Mouse (Mus musculus) C2C12 (cell line): ENCODE results near the gene Nicn1. TPM values are rescaled to one million over a fixed set of nuclear protein-coding genes. Genes with fewer than 3 reads are reported as not detected.

Source experiments
- H3K27me3 ChIP-seq: one replicate; pipeline ENCODE4 v1.6.1; 2011; ENCODE audit not compliant: control insufficient read depth, insufficient read depth, insufficient read length
- H3K36me3 ChIP-seq: one replicate; pipeline ENCODE4 v1.6.1; 2011; ENCODE audit not compliant: control insufficient read depth, insufficient read depth
- H3K4me3 ChIP-seq: one replicate; pipeline ENCODE4 v1.5.1; 2011; ENCODE audit warnings: mild to moderate bottlenecking, control low read depth; ENCODE audit not compliant: poor library complexity, insufficient read depth, severe bottlenecking
- H3K79me2 ChIP-seq: one replicate; pipeline ENCODE4 v1.6.1; 2011; ENCODE audit not compliant: control insufficient read depth, insufficient read depth
- H3K79me3 ChIP-seq: one replicate; pipeline ENCODE4 v1.6.1; 2011; ENCODE audit warnings: low read depth, control low read depth
- H3ac ChIP-seq: one replicate; pipeline ENCODE3; 2011; ENCODE audit warnings: low read depth; ENCODE audit not compliant: control insufficient read depth, insufficient read length
- CEBPB ChIP-seq: IDR thresholded peaks from one replicate; pipeline ENCODE4 v1.6.1; 2011; ENCODE audit warnings: low read depth, mild to moderate bottlenecking, control low read depth, moderate library complexity
- CTCF ChIP-seq: IDR thresholded peaks from one replicate; pipeline ENCODE4 v1.5.1; 2011; ENCODE audit not compliant: control insufficient read depth, insufficient read depth, insufficient read length
- FOSL1 ChIP-seq: IDR thresholded peaks from one replicate; pipeline ENCODE4 v1.8.0; 2011; ENCODE audit warnings: mild to moderate bottlenecking, low read length; ENCODE audit not compliant: poor library complexity, insufficient read depth, severe bottlenecking
- MAX ChIP-seq: IDR thresholded peaks from one replicate; pipeline ENCODE4 v1.6.1; 2011; ENCODE audit warnings: mild to moderate bottlenecking, control low read depth
- MYOD1 ChIP-seq: IDR thresholded peaks from one replicate; pipeline ENCODE4 v1.6.1; 2011; ENCODE audit warnings: low read depth; ENCODE audit not compliant: control insufficient read depth, insufficient read length
- MYOG ChIP-seq: IDR thresholded peaks from one replicate; pipeline ENCODE4 v1.6.1; 2011; ENCODE audit not compliant: control insufficient read depth, insufficient read length; ENCODE audit errors: extremely low read depth
- USF1 ChIP-seq: IDR thresholded peaks from one replicate; pipeline ENCODE4 v1.6.1; 2011; ENCODE audit warnings: low read depth, mild to moderate bottlenecking, control low read depth, moderate library complexity
- polyA plus RNA-seq: library from polyadenylated mRNA; unstranded; fragments of >200 nt; fragmentation: generic; extraction: Trizol; gene quantifications from one replicate; pipeline ENCODE4 v1.2.1, GENCODE M21; 2012; ENCODE audit warnings: missing spikeins

Nicn1 gene
- polyA plus RNA-seq, 1 experiment = 24.6 TPM

GRCm38 (mm10) chr9:108252766-108253165, 37.5 kb upstream of the Nicn1 start:
- H3K4me3 ChIP-seq = no peak overlapping the region
- no peak overlapping the region for H3ac ChIP-seq
- peaks cover 5% of the 10 kb centered on the region for H3K36me3 ChIP-seq
- no peaks in the 10 kb centered on the region for H3K27me3 ChIP-seq
- peaks cover 16% of the 10 kb centered on the region for H3K79me2 ChIP-seq
- TF ChIP-seq MAX (no peak), CEBPB (no peak), USF1 (no peak), CTCF (no peak), MYOD1 (no peak), FOSL1 (no peak), MYOG (no peak)
- peaks cover 7% of the 10 kb centered on the region for H3K79me3 ChIP-seq

GRCm38 (mm10) chr9:108260526-108260925, 29.7 kb upstream of the Nicn1 start:
- Histone ChIP-seq H3K27me3 (no peaks in the 10 kb centered on the region), H3K4me3 (no peak overlapping the region), H3K79me3 (peaks cover 31% of the 10 kb centered on the region), H3ac (no peak overlapping the region), H3K36me3 (no peaks in the 10 kb centered on the region), H3K79me2 (peaks cover 69% of the 10 kb centered on the region)
- no peak for TF ChIP-seq FOSL1
- no peak for TF ChIP-seq MYOD1
- TF ChIP-seq USF1 = no peak
- TF ChIP-seq CEBPB = no peak
- TF ChIP-seq MAX = no peak
- TF ChIP-seq MYOG = no peak
- no peak for TF ChIP-seq CTCF

- Histone ChIP-seq H3K36me3 (no peaks in the 10 kb centered on the region), H3ac (no peak overlapping the region), H3K79me2 (peaks cover 62% of the 10 kb centered on the region), H3K79me3 (peaks cover 27% of the 10 kb centered on the region), H3K27me3 (no peaks in the 10 kb centered on the region), H3K4me3 (no peak overlapping the region)
- TF ChIP-seq CTCF (no peak), FOSL1 (no peak), CEBPB (no peak), MYOG (no peak), MYOD1 (no peak), MAX (no peak)
Measured at GRCm38 (mm10) chr9:108261865-108262264, 28.4 kb upstream of the Nicn1 start.

GRCm38 (mm10) chr9:108262494-108263049, 27.7 kb upstream of the Nicn1 start:
- no peaks in the 10 kb centered on the region for H3K36me3 ChIP-seq
- no peak overlapping the region for H3ac ChIP-seq
- H3K4me3 ChIP-seq = peak overlapping the region; percentile 65
- H3K79me2 ChIP-seq = peaks cover 55% of the 10 kb centered on the region
- TF ChIP-seq FOSL1 (no peak), CTCF (no peak), MYOD1 (no peak), CEBPB (no peak), MYOG (no peak), USF1 (no peak), MAX (no peak)
- peaks cover 24% of the 10 kb centered on the region for H3K79me3 ChIP-seq
- no peaks in the 10 kb centered on the region for H3K27me3 ChIP-seq

GRCm38 (mm10) chr9:108263131-108263681, 27.0 kb upstream of the Nicn1 start:
- no peak for TF ChIP-seq CEBPB
- no peak for TF ChIP-seq MYOG
- no peak for TF ChIP-seq MYOD1
- TF ChIP-seq CTCF = no peak
- no peak for TF ChIP-seq MAX
- no peak for TF ChIP-seq USF1
- TF ChIP-seq FOSL1 = no peak
- no peaks in the 10 kb centered on the region for H3K27me3 ChIP-seq
- peak overlapping the region; percentile 65 for H3K4me3 ChIP-seq
- peak overlapping the region; percentile 84 for H3ac ChIP-seq
- H3K36me3 ChIP-seq = no peaks in the 10 kb centered on the region
- H3K79me2 ChIP-seq = peaks cover 48% of the 10 kb centered on the region
- H3K79me3 ChIP-seq = peaks cover 22% of the 10 kb centered on the region

- Histone ChIP-seq H3K79me3 (peaks cover 20% of the 10 kb centered on the region), H3K79me2 (peaks cover 44% of the 10 kb centered on the region), H3ac (peak within 1 kb of the TSS; percentile 84), H3K36me3 (no peaks in the 10 kb centered on the region), H3K4me3 (peak within 1 kb of the TSS; percentile 65), H3K27me3 (no peaks in the 10 kb centered on the region)
- no peak for TF ChIP-seq MAX
- TF ChIP-seq CEBPB = no peak
- no peak for TF ChIP-seq USF1
- no peak for TF ChIP-seq CTCF
- TF ChIP-seq MYOG = no peak
- no peak for TF ChIP-seq MYOD1
- TF ChIP-seq FOSL1 = no peak
Measured at GRCm38 (mm10) chr9:108263690-108264190, 26.5 kb upstream of the Nicn1 start, which contains the start of gene Dag1. TSS of gene Dag1 (minus strand) at chr9:108263958.
